Mouse (Mus musculus): ENCODE data around the gene Gstm5. TPM values are rescaled to one million over a fixed set of nuclear protein-coding genes. Genes with fewer than 3 reads are reported as not detected.
"Not testable (repeated sequence)": the region's sequence is repeated elsewhere in the genome, so short reads cannot be mapped to it uniquely, and the experiment has no call there.

The Gstm5 gene
- polyA plus RNA-seq, 1 experiment from 2014 or later: 158 TPM

DNA sequence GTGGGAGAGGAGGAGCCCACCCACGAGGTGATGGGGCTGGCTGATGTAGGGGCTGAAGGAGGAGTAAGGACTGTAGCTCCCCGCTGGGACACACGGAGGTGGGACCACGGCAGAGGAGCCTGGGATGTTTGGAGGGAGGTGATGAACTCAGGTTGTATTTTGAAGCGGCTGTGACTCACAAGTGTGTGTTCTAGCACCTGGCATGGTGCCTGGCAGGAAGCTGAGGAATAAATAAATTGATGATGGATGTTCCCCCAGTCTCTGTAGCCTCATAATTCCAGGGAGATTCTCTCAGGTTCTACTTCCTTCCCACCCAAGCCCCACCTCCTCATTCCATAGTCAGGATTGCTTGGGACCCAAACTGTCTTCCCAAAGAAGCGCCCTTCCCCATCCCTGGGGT lies 20.4 kb upstream of the Gstm5 start:
- Histone ChIP-seq H3K9me3 (replicated peaks) (no peaks in the 10 kb centered on the region), H3K27me3 (no peaks in the 10 kb centered on the region), H3K4me2 (no peak overlapping the region), H3K27ac (no peak overlapping the region), H3K9ac (no peak overlapping the region), H3K4me1 (replicated peaks) (no peaks in the 10 kb centered on the region), H3K36me3 (no peaks in the 10 kb centered on the region), H3K4me3 (replicated peaks) (no peak overlapping the region)
- DNase-seq: no peak
- 59% methylated on average over 6 of the region's 6 CpGs for WGBS (ENCODE audit: insufficient replicate concordance)
- ATAC-seq (ENCODE audit: low read depth): no peak

DNA sequence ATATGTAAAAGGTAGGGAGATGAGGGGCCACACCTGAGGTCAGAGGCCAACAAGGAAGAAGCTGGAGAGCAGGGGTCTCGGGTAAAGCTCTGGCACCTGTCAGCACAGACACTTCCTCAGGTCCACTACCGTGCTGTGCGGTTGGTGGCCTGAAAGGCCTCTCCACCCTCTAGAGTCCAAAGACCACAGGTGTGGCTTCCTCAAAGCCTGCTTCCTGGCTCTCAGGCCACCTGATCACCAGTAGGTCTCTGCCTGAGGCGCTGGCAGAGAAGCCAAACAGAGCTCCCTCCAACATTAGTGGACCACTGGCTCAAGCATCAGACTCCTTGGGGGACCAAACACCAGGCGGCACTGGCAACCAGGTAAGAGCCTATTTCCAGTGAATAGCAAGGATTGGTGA lies 18.6 kb upstream of the Gstm5 start, which contains the start of gene Eps8l3:
Gene Eps8l3 (plus strand): TSS at position 225 of the 400 bp plus-strand sequence.
- Histone ChIP-seq H3K27ac (no peak within 1 kb of the TSS), H3K4me1 (replicated peaks) (no peaks in the 10 kb centered on the region), H3K27me3 (no peaks in the 10 kb centered on the region), H3K9ac (no peak within 1 kb of the TSS), H3K36me3 (no peaks in the 10 kb centered on the region), H3K4me2 (no peak within 1 kb of the TSS), H3K4me3 (replicated peaks) (no peak within 1 kb of the TSS), H3K9me3 (replicated peaks) (no peaks in the 10 kb centered on the region)
- no peak for ATAC-seq (ENCODE audit: low read depth)
- WGBS (ENCODE audit: insufficient replicate concordance): 53% methylated on average over 5 of the region's 5 CpGs
- DNase-seq: no peak

DNA sequence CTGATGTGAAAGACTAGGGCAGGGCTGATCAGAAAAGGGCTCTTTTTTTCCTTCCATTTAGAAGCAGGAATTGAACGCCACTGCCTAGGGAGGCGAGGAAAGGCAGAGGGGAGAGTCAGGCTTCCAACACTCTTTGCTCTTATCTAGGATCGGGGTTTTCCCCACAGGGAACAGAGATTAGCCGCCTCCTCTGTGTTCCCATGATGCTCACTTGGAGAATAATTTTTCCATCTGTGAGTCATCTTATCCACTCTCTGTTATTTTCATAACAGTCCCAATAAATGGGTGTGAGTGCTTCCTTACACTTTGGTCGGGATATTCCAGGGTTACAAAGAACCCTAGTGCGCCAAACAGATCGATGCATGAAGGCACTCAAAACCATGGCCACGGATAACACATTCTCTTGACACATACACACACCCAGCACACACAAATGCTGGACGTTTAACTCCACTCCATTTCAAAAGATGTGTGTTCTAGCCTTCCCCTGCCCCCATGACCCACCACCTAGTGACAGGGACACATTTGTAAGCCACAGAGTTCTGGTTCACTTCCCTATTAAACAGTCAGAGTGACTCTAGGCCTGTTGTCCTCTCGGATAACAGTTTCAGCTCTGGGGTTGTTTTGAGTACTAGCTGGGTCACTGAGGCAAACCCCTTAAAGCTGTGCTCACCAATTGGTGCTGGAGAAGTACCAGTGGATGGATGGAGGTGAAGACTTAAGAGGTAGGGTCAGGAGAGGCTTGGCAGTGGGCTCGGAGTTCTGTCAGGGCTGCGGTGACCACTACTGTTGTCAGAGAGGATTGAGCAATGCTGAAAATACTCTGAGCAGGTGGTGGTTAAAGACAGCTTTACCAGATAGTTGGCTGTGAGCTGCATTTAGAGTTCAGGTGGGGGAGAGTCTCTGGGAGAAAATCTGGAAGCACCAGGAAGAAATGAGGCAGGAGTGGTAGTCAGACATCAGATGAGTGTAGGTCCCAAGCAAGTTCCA lies 17.6 kb upstream of the Gstm5 start:
- Histone ChIP-seq H3K4me2 (no peak overlapping the region), H3K36me3 (no peaks in the 10 kb centered on the region), H3K27ac (no peak overlapping the region), H3K9ac (no peak overlapping the region), H3K4me1 (replicated peaks) (no peaks in the 10 kb centered on the region), H3K27me3 (no peaks in the 10 kb centered on the region), H3K9me3 (replicated peaks) (no peaks in the 10 kb centered on the region), H3K4me3 (replicated peaks) (no peak overlapping the region)
- no peak for DNase-seq
- ATAC-seq (ENCODE audit: low read depth): no peak
- WGBS (ENCODE audit: insufficient replicate concordance): 59% methylated on average over 12 of the region's 12 CpGs

DNA sequence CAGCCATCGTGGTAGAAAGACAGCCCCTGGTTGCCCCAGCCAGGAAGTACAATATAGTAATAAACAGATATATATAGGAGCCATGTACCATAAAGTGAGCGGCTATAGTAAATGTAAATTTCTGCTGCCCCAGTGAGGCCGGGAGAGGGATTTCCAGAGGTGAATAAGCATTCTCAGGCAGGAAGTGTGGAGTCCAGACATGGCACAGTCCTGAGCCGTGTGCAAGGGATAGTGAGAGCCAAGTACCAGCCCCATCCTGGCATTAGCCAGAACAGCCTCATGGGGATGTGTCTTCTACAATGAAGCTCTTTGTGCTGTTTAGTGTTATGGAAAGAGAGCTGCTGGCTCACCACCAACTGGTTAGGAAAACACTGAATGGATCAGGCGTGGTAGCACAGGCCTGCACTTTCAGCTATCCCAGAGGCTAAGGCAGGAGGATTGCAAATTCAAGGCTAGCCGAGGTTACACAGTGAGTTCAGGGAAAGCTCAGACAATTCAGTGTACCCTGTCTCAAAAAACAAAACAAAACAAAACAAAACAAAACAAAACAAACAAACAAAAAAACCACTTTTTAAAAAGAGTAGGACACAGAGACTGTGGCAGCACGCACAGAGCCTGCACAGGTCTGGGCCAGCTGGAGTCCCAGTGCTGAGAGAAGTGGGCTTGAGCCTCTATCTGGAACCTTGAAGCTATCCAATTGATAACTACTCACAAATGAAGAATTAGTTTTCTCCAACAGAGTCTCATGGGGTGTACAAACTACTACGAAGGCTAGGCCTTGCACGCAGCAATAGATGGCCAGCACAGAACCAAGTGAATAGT lies 7.7 kb upstream of the Gstm5 start:
- 76% methylated on average over 9 of the region's 9 CpGs for WGBS (ENCODE audit: insufficient replicate concordance)
- Histone ChIP-seq H3K36me3 (no peaks in the 10 kb centered on the region), H3K9ac (no peak overlapping the region), H3K4me1 (replicated peaks) (no peaks in the 10 kb centered on the region), H3K4me2 (no peak overlapping the region), H3K27ac (no peak overlapping the region), H3K27me3 (no peaks in the 10 kb centered on the region), H3K4me3 (replicated peaks) (no peak overlapping the region), H3K9me3 (replicated peaks) (no peaks in the 10 kb centered on the region)
- ATAC-seq (ENCODE audit: low read depth) (no peak), DNase-seq (no peak)

DNA sequence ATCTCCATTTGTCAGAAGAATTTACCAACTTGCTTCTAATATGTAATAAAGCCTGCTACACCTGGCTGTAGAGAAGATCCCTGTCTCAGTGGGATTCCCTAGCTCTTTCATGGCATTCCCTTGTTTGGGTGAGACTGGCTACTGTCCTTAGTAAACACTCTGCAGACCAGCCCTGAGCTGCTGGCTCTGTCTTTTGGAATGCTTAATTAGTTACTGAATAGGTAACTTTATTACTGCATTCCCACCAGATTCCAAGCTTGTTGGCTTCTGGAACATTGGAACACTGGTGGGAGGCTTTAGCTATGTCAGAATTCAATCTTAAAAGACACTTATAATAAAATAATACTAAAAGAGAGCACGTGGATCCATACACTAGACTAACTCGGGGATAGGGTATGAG lies 6.4 kb upstream of the Gstm5 start:
- H3K9ac ChIP-seq; H3K4me2 ChIP-seq; H3K27ac ChIP-seq; H3K36me3 ChIP-seq; ATAC-seq (ENCODE audit: low read depth); DNase-seq; H3K4me3 ChIP-seq (replicated peaks); H3K27me3 ChIP-seq; H3K9me3 ChIP-seq (replicated peaks); H3K4me1 ChIP-seq (replicated peaks): not testable (repeated sequence)
- 64% methylated on average over 2 of the region's 2 CpGs for WGBS (ENCODE audit: insufficient replicate concordance)

DNA sequence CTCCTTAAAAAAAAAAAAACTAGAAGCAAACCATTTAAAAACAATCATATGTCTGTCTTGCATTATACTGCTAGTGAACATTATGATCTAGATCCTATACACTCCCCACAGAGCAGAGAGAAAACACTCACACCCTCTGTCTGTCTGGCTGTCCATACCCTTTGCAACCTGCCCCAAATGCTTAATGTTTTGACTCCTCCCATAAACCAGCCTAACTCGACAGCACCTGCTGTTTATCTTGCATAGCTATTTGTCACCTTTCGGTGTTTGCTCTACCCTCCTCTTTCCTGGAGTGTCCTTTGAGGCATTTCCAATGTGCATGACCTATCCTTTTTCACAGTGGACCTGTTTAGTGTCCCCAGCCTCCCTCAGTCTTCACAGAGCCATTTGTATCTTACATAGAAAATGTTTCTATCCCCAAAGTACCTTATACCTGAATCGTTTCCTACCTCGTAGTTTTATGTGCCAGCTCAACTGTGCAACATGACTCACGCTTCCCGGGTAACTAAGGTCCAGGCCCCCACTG lies 364 bp upstream of the Gstm5 start:
- peak; percentile 12 for DNase-seq
- Histone ChIP-seq H3K9me3 (replicated peaks) (no peaks in the 10 kb centered on the region), H3K27ac (peak overlapping the region; percentile 88), H3K27me3 (no peaks in the 10 kb centered on the region), H3K4me2 (peak overlapping the region; percentile 91), H3K9ac (peak overlapping the region; percentile 83), H3K36me3 (peaks cover 17% of the 10 kb centered on the region), H3K4me1 (replicated peaks) (peaks cover 24% of the 10 kb centered on the region), H3K4me3 (replicated peaks) (peak overlapping the region; percentile 73)
- WGBS (ENCODE audit: insufficient replicate concordance): 6% methylated on average over 6 of the region's 6 CpGs
- peak; percentile 53 for ATAC-seq (ENCODE audit: low read depth)

DNA sequence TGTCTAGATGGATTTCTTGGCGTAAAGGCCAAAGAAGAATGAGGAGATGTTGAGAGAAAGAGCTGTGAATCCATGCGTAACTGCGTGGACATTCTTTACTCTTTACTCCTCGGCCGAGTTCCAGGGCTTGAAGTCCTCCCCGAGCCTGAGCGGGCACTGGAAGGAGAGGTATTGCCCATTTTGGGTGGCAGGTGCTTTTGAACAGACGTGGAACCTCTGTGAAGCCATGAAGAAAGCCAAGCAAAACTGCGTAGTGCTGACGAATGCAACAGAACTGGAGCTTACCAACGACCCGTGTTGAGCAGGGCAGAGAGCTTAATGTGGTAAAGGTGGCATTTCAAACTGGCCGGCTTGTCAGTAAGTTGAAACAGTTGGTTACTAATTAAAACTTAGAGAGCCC lies 3.1 kb downstream of the Gstm5 start:
- DNase-seq (no peak), ATAC-seq (ENCODE audit: low read depth) (no peak)
- Histone ChIP-seq H3K36me3 (peaks cover 17% of the 10 kb centered on the region), H3K27me3 (no peaks in the 10 kb centered on the region), H3K4me1 (replicated peaks) (peaks cover 24% of the 10 kb centered on the region), H3K4me2 (no peak overlapping the region), H3K9me3 (replicated peaks) (no peaks in the 10 kb centered on the region), H3K4me3 (replicated peaks) (no peak overlapping the region), H3K27ac (no peak overlapping the region), H3K9ac (no peak overlapping the region)
- WGBS (ENCODE audit: insufficient replicate concordance): 87% methylated on average over 13 of the region's 13 CpGs

DNA sequence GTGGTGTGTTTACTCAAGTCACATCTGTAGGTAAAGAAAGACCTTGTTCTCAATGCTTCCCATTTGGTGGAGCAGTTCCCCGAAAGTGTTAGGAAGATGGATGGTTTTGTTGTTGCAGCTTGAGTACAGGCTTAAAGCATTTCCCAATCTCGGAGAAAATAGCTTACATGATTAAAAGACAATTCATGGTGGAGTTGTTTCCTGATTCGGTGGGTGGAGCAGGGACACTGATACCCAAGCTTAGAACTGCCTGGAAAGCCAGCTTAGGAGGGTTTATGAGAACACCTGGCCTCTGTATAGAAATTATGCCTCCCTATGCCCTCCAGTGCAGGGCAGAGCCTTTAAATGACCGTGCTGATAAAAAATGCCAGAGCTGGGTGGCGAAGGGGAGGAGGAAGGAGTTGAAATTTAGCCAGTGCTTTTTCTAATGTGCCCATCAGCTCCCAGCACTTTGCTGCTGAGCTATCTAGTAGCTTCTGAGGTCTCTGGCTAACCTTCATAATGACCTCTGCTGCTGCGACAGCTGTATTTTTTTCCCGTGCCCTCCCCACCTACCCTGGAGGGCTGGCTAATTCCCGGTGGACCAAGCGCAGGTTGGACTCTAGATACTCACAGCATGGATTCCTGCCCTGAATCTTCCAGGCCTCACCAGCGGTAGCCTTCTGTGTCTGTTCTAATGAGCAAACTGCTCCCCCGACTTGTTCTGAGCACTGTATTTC lies 5.5 kb downstream of the Gstm5 start:
- Histone ChIP-seq H3K4me3 (replicated peaks) (no peak overlapping the region), H3K9me3 (replicated peaks) (no peaks in the 10 kb centered on the region), H3K4me2 (no peak overlapping the region), H3K36me3 (peaks cover 17% of the 10 kb centered on the region), H3K4me1 (replicated peaks) (peaks cover 26% of the 10 kb centered on the region), H3K27ac (no peak overlapping the region), H3K27me3 (no peaks in the 10 kb centered on the region), H3K9ac (no peak overlapping the region)
- no peak for ATAC-seq (ENCODE audit: low read depth)
- 70% methylated on average over 11 of the region's 11 CpGs for WGBS (ENCODE audit: insufficient replicate concordance)
- no peak for DNase-seq

DNA sequence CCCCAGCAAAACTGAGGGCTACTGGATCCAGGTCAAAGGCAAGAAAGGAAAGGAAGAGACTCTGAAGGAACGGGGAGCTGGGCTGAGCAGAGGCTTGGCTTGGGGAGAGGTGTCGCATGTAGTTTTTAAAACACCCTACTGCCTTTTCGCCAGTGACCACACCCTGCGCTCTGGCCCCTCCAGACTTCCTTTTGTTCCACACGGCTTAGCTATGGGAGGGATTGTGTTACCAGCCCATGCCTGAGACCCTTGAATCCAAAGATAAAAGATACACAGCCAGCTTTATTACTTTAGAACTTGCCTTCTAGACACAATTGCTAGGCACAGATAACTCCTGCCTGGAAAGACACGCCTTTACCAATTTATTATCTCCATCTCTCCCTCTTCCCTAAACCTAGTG lies 10.3 kb downstream of the Gstm5 start:
- WGBS (ENCODE audit: insufficient replicate concordance): 16% methylated on average over 6 of the region's 6 CpGs
- Histone ChIP-seq H3K9me3 (replicated peaks) (no peaks in the 10 kb centered on the region), H3K9ac (no peak overlapping the region), H3K4me3 (replicated peaks) (no peak overlapping the region), H3K27me3 (no peaks in the 10 kb centered on the region), H3K4me2 (peak overlapping the region; percentile 19), H3K36me3 (no peaks in the 10 kb centered on the region), H3K27ac (no peak overlapping the region; the same call in 1 of the 2 replicates), H3K4me1 (replicated peaks) (peaks cover 25% of the 10 kb centered on the region)
- peak; percentile 15 for DNase-seq
- ATAC-seq (ENCODE audit: low read depth): peak; percentile 79

DNA sequence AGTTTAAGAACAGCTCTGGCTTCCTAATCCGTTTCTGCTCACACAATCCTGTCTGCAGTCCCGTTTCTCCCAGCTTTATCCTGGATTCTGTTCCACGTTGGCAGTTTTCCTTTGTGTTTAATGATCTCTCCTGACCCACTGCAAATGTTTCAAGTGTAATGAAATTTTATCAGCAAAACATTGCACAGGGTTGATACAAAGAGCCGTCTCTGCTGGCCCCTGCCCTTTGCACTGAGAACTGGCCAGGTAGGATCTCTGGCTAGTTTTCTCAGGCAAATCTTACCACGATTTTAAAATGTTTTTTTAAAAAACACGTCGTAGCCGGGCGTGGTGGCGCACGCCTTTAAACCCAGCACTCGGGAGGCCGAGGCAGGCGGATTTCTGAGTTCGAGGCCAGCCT lies 21.1 kb downstream of the Gstm5 start:
- DNase-seq: no peak
- H3K36me3 ChIP-seq: no peaks in the 10 kb centered on the region
- peaks cover 4% of the 10 kb centered on the region; the same call in 1 of the 2 replicates for H3K4me1 ChIP-seq (replicated peaks)
- ATAC-seq (ENCODE audit: low read depth): no peak
- H3K4me2 ChIP-seq: no peak overlapping the region
- peaks cover 5% of the 10 kb centered on the region; the same call in 1 of the 2 replicates for H3K27me3 ChIP-seq
- no peak overlapping the region for H3K4me3 ChIP-seq (replicated peaks)
- H3K27ac ChIP-seq: no peak overlapping the region
- H3K9me3 ChIP-seq (replicated peaks): no peaks in the 10 kb centered on the region
- no peak overlapping the region for H3K9ac ChIP-seq
- 79% methylated on average over 15 of the region's 15 CpGs for WGBS (ENCODE audit: insufficient replicate concordance)

Data from liver, embryonic 13.5 days (tissue).